In the genomic region with DNA sequence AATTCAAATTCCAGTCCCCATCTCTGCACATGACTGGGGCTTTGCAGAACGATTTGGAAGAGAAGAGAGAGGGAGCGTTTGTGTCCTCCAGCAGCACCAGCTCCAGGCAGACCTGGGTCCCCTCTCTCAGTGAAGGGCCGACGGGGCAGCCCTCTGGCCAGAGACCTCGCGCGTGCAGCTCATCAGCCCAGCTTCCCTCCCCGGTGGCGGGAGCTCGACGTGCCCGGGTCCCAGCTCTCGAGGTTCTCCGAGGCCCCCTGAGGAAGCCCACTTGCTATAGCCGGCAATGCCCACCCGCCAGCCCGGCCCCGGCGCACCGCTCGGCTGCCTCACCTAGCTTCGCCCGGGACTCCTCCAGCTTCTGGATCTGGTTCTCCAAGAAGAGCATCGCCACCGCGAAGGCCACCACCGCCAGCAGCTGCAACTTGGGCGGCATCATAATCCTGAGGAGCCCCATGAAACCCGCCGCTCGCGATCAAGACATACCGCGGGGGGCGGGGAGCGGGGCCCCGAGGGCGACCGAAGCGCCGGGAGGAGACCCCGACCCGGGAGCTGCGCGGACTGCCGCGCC, we compare ENCODE assay signal across 8 mouse cellular contexts. TPM values are rescaled to one million over a fixed set of nuclear protein-coding genes. Genes with fewer than 3 reads are reported as not detected.
DNase-seq lines count a peak whose midpoint lies in the region; ATAC-seq and TF ChIP-seq lines count a peak whose summit lies in the region.

No protein-coding gene starts in this region.

- TF ChIP-seq RAD21 in CH12.LX (IDR thresholded peaks at IDR 0.05; ENCODE audit: low read depth, low read length): no peak

- in situ Hi-C loops in CH12.LX (cut with MboI; ENCODE audit: low pct_ligation_motif_present, low pct_unique_long_range_greater_than_20kb, low sequenced_read_pairs): no loop called here

- no peaks in the 10 kb centered on the region for H3K27me3 ChIP-seq in CH12.LX (replicated peaks)
- H3K27me3 ChIP-seq in embryonic facial prominence, embryonic 10.5 days (replicated peaks; ENCODE audit: low read depth, poor library complexity, severe bottlenecking): no peaks in the 10 kb centered on the region
- H3K27me3 ChIP-seq in heart, embryonic 15.5 days: no peaks in the 10 kb centered on the region

- peak overlapping the region; percentile 70 for H3K9ac ChIP-seq in CH12.LX (ENCODE audit: insufficient read depth, low read depth)
- H3K9ac ChIP-seq in heart, embryonic 15.5 days: peak overlapping the region; percentile 96

- peak overlapping the region; percentile 70 to 81 (median 75) for H3K4me3 ChIP-seq in CH12.LX (replicated peaks in 1 of 3; ENCODE audit: low read depth in 2 of 3, low read length in 2 of 3, poor library complexity in 1 of 3)
- H3K4me3 ChIP-seq in embryonic facial prominence, embryonic 10.5 days: peak overlapping the region; percentile 89
- H3K4me3 ChIP-seq in heart, embryonic 15.5 days: peak overlapping the region; percentile 76

- intact Hi-C loops in gastrocnemius, postnatal 14 days (cut with DNase I; ENCODE audit: low total_unique reads): no loop called here

- peaks cover 18 to 41% of the 10 kb centered on the region in 2 experiments for H3K4me1 ChIP-seq in CH12.LX (ENCODE audit: control insufficient read depth in 1 of 2, insufficient read depth in 2 of 2)
- H3K4me1 ChIP-seq in embryonic facial prominence, embryonic 10.5 days: peaks cover 29% of the 10 kb centered on the region
- H3K4me1 ChIP-seq in heart, embryonic 15.5 days (replicated peaks): peaks cover 41% of the 10 kb centered on the region

- H3K36me3 ChIP-seq in CH12.LX (replicated peaks in 1 of 2; ENCODE audit: control insufficient read depth in 1 of 2, insufficient read depth in 1 of 2, low read length in 1 of 2): peaks cover 17 to 27% of the 10 kb centered on the region in 2 experiments
- H3K36me3 ChIP-seq in embryonic facial prominence, embryonic 10.5 days (replicated peaks): peaks cover 23% of the 10 kb centered on the region
- no peaks in the 10 kb centered on the region; the same call in 1 of the 2 replicates for H3K36me3 ChIP-seq in heart, embryonic 15.5 days

- peak; percentile 49 for DNase-seq in gastrocnemius, postnatal 14 days
- DNase-seq in gastrocnemius, adult 18-20 months (ENCODE audit: low spot score): no peak
- DNase-seq in CH12.LX (ENCODE audit: extremely low read depth): peak; percentile 46
- DNase-seq in embryonic facial prominence, embryonic 10.5 days (ENCODE audit: low spot score): no peak
- DNase-seq in layer of hippocampus, adult 9-11 months: peak; percentile 52
- peak; percentile 26 for DNase-seq in lung, postnatal 36 days
- DNase-seq in spleen, postnatal 14 days (ENCODE audit: low spot score in 2 of 2): peak; percentile 36 to 43

- peak; percentile 8; the same call in 1 of the 2 replicates for ATAC-seq in heart, embryonic 15.5 days (replicated peaks; ENCODE audit: insufficient number of reproducible peaks, insufficient read depth, low FRiP score, low read depth)

- H3K9me3 ChIP-seq in CH12.LX (replicated peaks; ENCODE audit: low read length): no peaks in the 10 kb centered on the region
- no peaks in the 10 kb centered on the region for H3K9me3 ChIP-seq in embryonic facial prominence, embryonic 10.5 days
- no peaks in the 10 kb centered on the region for H3K9me3 ChIP-seq in heart, embryonic 15.5 days (replicated peaks)

- peak overlapping the region; percentile 70 for H3K4me2 ChIP-seq in CH12.LX (ENCODE audit: insufficient read depth, low read depth, poor library complexity, severe bottlenecking)
- H3K4me2 ChIP-seq in heart, embryonic 15.5 days: peak overlapping the region; percentile 93

- TF ChIP-seq EP300 in CH12.LX (IDR thresholded peaks at IDR 0.05; ENCODE audit: low read length): peak; percentile 29; the same call in 1 of the 2 replicates

- no peak overlapping the region; the same call in 1 of the 2 replicates for H3K27ac ChIP-seq in CH12.LX (ENCODE audit: insufficient read depth, low read depth)
- H3K27ac ChIP-seq in embryonic facial prominence, embryonic 10.5 days (replicated peaks): peak overlapping the region; percentile 98
- H3K27ac ChIP-seq in heart, embryonic 15.5 days: peak overlapping the region; percentile 86

- TF ChIP-seq CTCF in CH12.LX (conservative IDR thresholded peaks at IDR 0.05 in 1 of 2, IDR thresholded peaks at IDR 0.05 in 1 of 2; ENCODE audit: low read depth in 2 of 2, low read length in 2 of 2): no peak

- peaks cover 63% of the 10 kb centered on the region for H3K79me2 ChIP-seq in CH12.LX (replicated peaks; ENCODE audit: control insufficient read depth, extremely low read depth, insufficient read depth, poor library complexity, severe bottlenecking)

- dilution Hi-C loops in CH12.LX (cut with MboI; ENCODE audit: extremely low pct_ligation_motif_present, extremely low pct_unique_long_range_greater_than_20kb, low sequenced_read_pairs): no loop called here

- WGBS in embryonic facial prominence, embryonic 10.5 days: under 1% methylated on average over 47 of the region's 47 CpGs
- under 1% methylated on average over 40 of the region's 47 CpGs for WGBS in heart, embryonic 15.5 days

- no peak for TF ChIP-seq POLR2A in CH12.LX (IDR thresholded peaks at IDR 0.05; ENCODE audit: low read depth, low read length)

TF ChIP-seq in CH12.LX, 34 proteins besides CTCF, POLR2A, EP300 and RAD21 (continues in another document):
- TF ChIP-seq SIN3A (IDR thresholded peaks at IDR 0.05; ENCODE audit: low read length) (peak; percentile 51; the same call in 1 of the 2 replicates), IRF4 (IDR thresholded peaks at IDR 0.05; ENCODE audit: low read depth, low read length) (no peak; the same call in 1 of the 2 replicates), NELFE (IDR thresholded peaks at IDR 0.05; ENCODE audit: low read depth, low read length) (no peak), HCFC1 (IDR thresholded peaks at IDR 0.05; ENCODE audit: low read depth, low read length) (no peak; the same call in 1 of the 2 replicates), NRF1 (IDR thresholded peaks at IDR 0.05; ENCODE audit: low read depth, low read length) (peak; percentile 30; the same call in 1 of the 2 replicates), UBTF (IDR thresholded peaks at IDR 0.05; ENCODE audit: low read depth, low read length) (peak; percentile 65; the same call in 1 of the 2 replicates), MAX (IDR thresholded peaks at IDR 0.05; ENCODE audit: low read length) (peak; percentile 48), KAT2A (IDR thresholded peaks at IDR 0.05; ENCODE audit: insufficient replicate concordance, low read length) (no peak), ZNF384 (IDR thresholded peaks at IDR 0.05; ENCODE audit: low read depth, low read length) (no peak), TBP (conservative IDR thresholded peaks at IDR 0.05; ENCODE audit: low read depth, low read length) (no peak), MAFK (IDR thresholded peaks at IDR 0.05; ENCODE audit: insufficient replicate concordance, low read length) (no peak), GABPA (IDR thresholded peaks at IDR 0.05; ENCODE audit: insufficient replicate concordance, low read depth, low read length) (no peak), USF2 (conservative IDR thresholded peaks at IDR 0.05; ENCODE audit: low read depth, low read length) (no peak), MYC (IDR thresholded peaks at IDR 0.05; ENCODE audit: low read depth, low read length) (no peak), MAZ (IDR thresholded peaks at IDR 0.05; ENCODE audit: low read depth, low read length) (peak; percentile 45; the same call in 1 of the 2 replicates), BHLHE40 (IDR thresholded peaks at IDR 0.05; ENCODE audit: low read depth, low read length) (peak; percentile 41), SMC3 (IDR thresholded peaks at IDR 0.05; ENCODE audit: low read depth, low read length) (no peak), ETS1 (conservative IDR thresholded peaks at IDR 0.05; ENCODE audit: low read depth, low read length) (no peak), TCF12 (IDR thresholded peaks at IDR 0.05; ENCODE audit: low read depth, low read length) (peak; percentile 22; the same call in 1 of the 2 replicates), ZMIZ1 (IDR thresholded peaks at IDR 0.05; ENCODE audit: low read depth, low read length) (no peak), ELF1 (IDR thresholded peaks at IDR 0.05; ENCODE audit: low read depth, low read length) (no peak), POLR2AphosphoS2 (IDR thresholded peaks at IDR 0.05; ENCODE audit: low read depth, low read length) (no peak), ZKSCAN1 (IDR thresholded peaks at IDR 0.05; ENCODE audit: borderline replicate concordance, low read depth, low read length) (no peak), PAX5 (IDR thresholded peaks at IDR 0.05; ENCODE audit: low read length) (no peak), ZC3H11A (IDR thresholded peaks at IDR 0.05; ENCODE audit: low read depth, low read length) (no peak), E2F4 (IDR thresholded peaks at IDR 0.05; ENCODE audit: insufficient replicate concordance, low read depth, low read length) (no peak), CHD1 (IDR thresholded peaks at IDR 0.05; ENCODE audit: low read depth, low read length) (no peak), MEF2A (IDR thresholded peaks at IDR 0.05; ENCODE audit: borderline replicate concordance, low read depth, low read length) (peak; percentile 32; the same call in 1 of the 2 replicates), JUN (IDR thresholded peaks at IDR 0.05; ENCODE audit: insufficient read depth, low read depth, low read length) (no peak), USF1 (IDR thresholded peaks at IDR 0.05; ENCODE audit: low read depth, low read length) (no peak), CHD2 (IDR thresholded peaks at IDR 0.05; ENCODE audit: low read length) (peak; percentile 31; the same call in 1 of the 2 replicates)

RNA-seq across cellular contexts. Expression of gene Hs2st1, which starts 0.5 kb away (rescaled TPM):
- 10 to 100 TPM; 13.7 to 17.6 TPM for total RNA-seq in gastrocnemius, postnatal 14 days (2021)
- total RNA-seq in gastrocnemius, adult 18-20 months (2021): 10 to 100 TPM; 10.8 to 12.5 TPM
- total RNA-seq in CH12.LX (2012; rRNA removed) (17.6 and 20.4 TPM in 2 replicates), CH12.LX (2014; rRNA removed) (29.7 and 30.9 TPM in 2 replicates)
- 36.4 and 38.5 TPM in 2 replicates for polyA plus RNA-seq in CH12.LX (2012; ENCODE audit: insufficient read length, low read depth)
- 11.7 and 12.7 TPM in 2 replicates for polyA plus RNA-seq in embryonic facial prominence, embryonic 10.5 days (2016; fragmentation: Nextera tagmentation; extraction: Ambion mirVana)
- polyA plus RNA-seq in heart, embryonic 15.5 days (2015; fragmentation: Nextera tagmentation; extraction: Ambion mirVana): 6.1 and 6.9 TPM in 2 replicates

RNA-seq across cellular contexts. Expression of gene Selenof, which starts 0.6 kb away (rescaled TPM):
- total RNA-seq in gastrocnemius, postnatal 14 days (2021): 100 to 1,000 TPM; 150 to 172 TPM
- 100 to 1,000 TPM; 109 to 111 TPM for total RNA-seq in gastrocnemius, adult 18-20 months (2021)
- total RNA-seq in CH12.LX (2012; rRNA removed) (528 and 548 TPM in 2 replicates), CH12.LX (2014; rRNA removed) (1,358 and 1,567 TPM in 2 replicates)
- 671 and 678 TPM in 2 replicates for polyA plus RNA-seq in CH12.LX (2012; ENCODE audit: insufficient read length, low read depth)
- 452 and 456 TPM in 2 replicates for polyA plus RNA-seq in embryonic facial prominence, embryonic 10.5 days (2016; fragmentation: Nextera tagmentation; extraction: Ambion mirVana)
- 415 and 448 TPM in 2 replicates for polyA plus RNA-seq in heart, embryonic 15.5 days (2015; fragmentation: Nextera tagmentation; extraction: Ambion mirVana)

Comparison
In these comparisons a context has a peak if more than half of its experiments do, and no peak if none do; other contexts are left out.
1. DNase-seq: peak in gastrocnemius, postnatal 14 days (single experiment), CH12.LX (single experiment), layer of hippocampus, adult 9-11 months (single experiment), lung, postnatal 36 days (single experiment) and spleen, postnatal 14 days (2 of 2); none in gastrocnemius, adult 18-20 months (single experiment) and embryonic facial prominence, embryonic 10.5 days (single experiment).
2. Peak in every context shown above with its lines, with median percentiles within 50 percentile points of each other: H3K4me3 ChIP-seq.